Mouse (Mus musculus): ENCODE measurements around the gene Vmn2r8.

GRCm38 (mm10) chr5:108774630-108775306 lies 33.9 kb downstream of the Vmn2r8 start, which contains the start of gene Rnf212:
- no peak for TF ChIP-seq POLR2A (IDR thresholded peaks at IDR 0.05; ENCODE audit: extremely low read depth, insufficient read depth, low read length)
- TF ChIP-seq CTCF (IDR thresholded peaks at IDR 0.05; ENCODE audit: extremely low read depth, insufficient read depth, low read length), result no peak
